Mouse (Mus musculus) mature B cell (primary cell): ENCODE measurements around the gene Rapgef3.

Experiments used
- in situ Hi-C: fragments of 300-500 bp; cut with MboI; formaldehyde crosslinking; loops from 2 replicates; pipeline ENCODE4 v1.14.3; 2019

The Rapgef3 gene

GRCm38 (mm10) chr15:97746748-97747147 lies 21.0 kb downstream of the Rapgef3 start:
- in situ Hi-C loops = no loop called here

- in situ Hi-C loops = no loop called here
These were observed 21.5 kb downstream of the Rapgef3 start for GRCm38 (mm10) chr15:97746278-97746677.

- in situ Hi-C loops = no loop called here
These were observed 22.4 kb downstream of the Rapgef3 start for GRCm38 (mm10) chr15:97745331-97745730.

- in situ Hi-C loops = no loop called here
These were observed 22.8 kb downstream of the Rapgef3 start for GRCm38 (mm10) chr15:97744930-97745329.

GRCm38 (mm10) chr15:97743961-97744525 lies 23.7 kb downstream of the Rapgef3 start:
- in situ Hi-C loops = no loop called here

GRCm38 (mm10) chr15:97743210-97743609 lies 24.6 kb downstream of the Rapgef3 start:
- in situ Hi-C loops = no loop called here

- in situ Hi-C loops = no loop called here
These were observed 25.2 kb downstream of the Rapgef3 start for GRCm38 (mm10) chr15:97742600-97742999.

- in situ Hi-C loops = no loop called here
These were observed 25.7 kb downstream of the Rapgef3 start for GRCm38 (mm10) chr15:97742074-97742473.

- in situ Hi-C loops = no loop called here
These were observed 26.1 kb downstream of the Rapgef3 start for GRCm38 (mm10) chr15:97741662-97742061.

GRCm38 (mm10) chr15:97740283-97740732 lies 27.5 kb downstream of the Rapgef3 start:
- in situ Hi-C loops = no loop called here

- in situ Hi-C loops = no loop called here
These were observed 28.8 kb downstream of the Rapgef3 start for GRCm38 (mm10) chr15:97738923-97739322.

- in situ Hi-C loops = no loop called here
These were observed 35.8 kb downstream of the Rapgef3 start for GRCm38 (mm10) chr15:97731988-97732387.

- in situ Hi-C loops = no loop called here
These were observed 36.7 kb downstream of the Rapgef3 start, which contains the start of gene Endou for GRCm38 (mm10) chr15:97731111-97731510. Gene Endou (minus strand): TSS chr15:97731339.

- in situ Hi-C loops = no loop called here
These were observed 37.4 kb downstream of the Rapgef3 start for GRCm38 (mm10) chr15:97730365-97730764.

GRCm38 (mm10) chr15:97728804-97729203 lies 39.0 kb downstream of the Rapgef3 start:
- in situ Hi-C loops = no loop called here

GRCm38 (mm10) chr15:97728394-97728793 lies 39.4 kb downstream of the Rapgef3 start:
- in situ Hi-C loops = no loop called here

GRCm38 (mm10) chr15:97727520-97727919 lies 40.3 kb downstream of the Rapgef3 start:
- in situ Hi-C loops = no loop called here

- in situ Hi-C loops = no loop called here
These were observed 40.7 kb downstream of the Rapgef3 start for GRCm38 (mm10) chr15:97727048-97727447.

GRCm38 (mm10) chr15:97726310-97726709 lies 41.5 kb downstream of the Rapgef3 start:
- in situ Hi-C loops = no loop called here

GRCm38 (mm10) chr15:97725198-97725785 lies 42.5 kb downstream of the Rapgef3 start:
- in situ Hi-C loops = no loop called here

- in situ Hi-C loops = no loop called here
These were observed 43.2 kb downstream of the Rapgef3 start for GRCm38 (mm10) chr15:97724346-97725197.

GRCm38 (mm10) chr15:97723536-97724345 lies 44.0 kb downstream of the Rapgef3 start:
- in situ Hi-C loops = no loop called here
